Mouse (Mus musculus): ENCODE results near the gene Sox14.

Sox14 gene

GRCm38 (mm10) chr9:99875618-99876372 is at the start of gene Sox14:
TSS of gene Sox14 (minus strand) at chr9:99876170.
- no peak for DNase-seq (ENCODE audit: extremely low spot score, low read depth, low spot score)

- no peak for DNase-seq (ENCODE audit: extremely low spot score, low read depth, low spot score)
Observed at GRCm38 (mm10) chr9:99879311-99879710, 3.3 kb upstream of the Sox14 start.

- no peak for DNase-seq (ENCODE audit: extremely low spot score, low read depth, low spot score)
Observed at GRCm38 (mm10) chr9:99878588-99878987, 2.6 kb upstream of the Sox14 start.

GRCm38 (mm10) chr9:99877056-99877546 is 1.1 kb upstream of the Sox14 start:
- no peak for DNase-seq (ENCODE audit: extremely low spot score, low read depth, low spot score)

- no peak for DNase-seq (ENCODE audit: extremely low spot score, low read depth, low spot score)
Observed at GRCm38 (mm10) chr9:99876373-99877055, 544 bp upstream of the Sox14 start.

- no peak for DNase-seq (ENCODE audit: extremely low spot score, low read depth, low spot score)
Observed at GRCm38 (mm10) chr9:99874735-99875617, 994 bp downstream of the Sox14 start.

- no peak for DNase-seq (ENCODE audit: extremely low spot score, low read depth, low spot score)
Observed at GRCm38 (mm10) chr9:99873721-99874120, 2.2 kb downstream of the Sox14 start.

- no peak for DNase-seq (ENCODE audit: extremely low spot score, low read depth, low spot score)
Observed at GRCm38 (mm10) chr9:99873116-99873620, 2.8 kb downstream of the Sox14 start.

GRCm38 (mm10) chr9:99872204-99873115 is 3.5 kb downstream of the Sox14 start:
- DNase-seq (ENCODE audit: extremely low spot score, low read depth, low spot score), result no peak

- no peak for DNase-seq (ENCODE audit: extremely low spot score, low read depth, low spot score)
Observed at GRCm38 (mm10) chr9:99871556-99872203, 4.3 kb downstream of the Sox14 start.

- DNase-seq (ENCODE audit: extremely low spot score, low read depth, low spot score), result no peak
Observed at GRCm38 (mm10) chr9:99870780-99871555, 5.0 kb downstream of the Sox14 start.

- DNase-seq (ENCODE audit: extremely low spot score, low read depth, low spot score), result no peak
Observed at GRCm38 (mm10) chr9:99869936-99870779, 5.8 kb downstream of the Sox14 start.

GRCm38 (mm10) chr9:99869275-99869674 is 6.7 kb downstream of the Sox14 start:
- no peak for DNase-seq (ENCODE audit: extremely low spot score, low read depth, low spot score)

GRCm38 (mm10) chr9:99868606-99869005 is 7.4 kb downstream of the Sox14 start:
- DNase-seq (ENCODE audit: extremely low spot score, low read depth, low spot score), result no peak

GRCm38 (mm10) chr9:99868054-99868453 is 7.9 kb downstream of the Sox14 start:
- no peak for DNase-seq (ENCODE audit: extremely low spot score, low read depth, low spot score)

- DNase-seq (ENCODE audit: extremely low spot score, low read depth, low spot score), result no peak
Observed at GRCm38 (mm10) chr9:99862936-99863335, 13.0 kb downstream of the Sox14 start.

GRCm38 (mm10) chr9:99854486-99854885 is 21.5 kb downstream of the Sox14 start:
- no peak for DNase-seq (ENCODE audit: extremely low spot score, low read depth, low spot score)

- DNase-seq (ENCODE audit: extremely low spot score, low read depth, low spot score), result no peak
Observed at GRCm38 (mm10) chr9:99853356-99853755, 22.6 kb downstream of the Sox14 start.
